Mouse (Mus musculus): ENCODE measurements around the gene Cfap161. TPM values are rescaled to one million over a fixed set of nuclear protein-coding genes. Genes with fewer than 3 reads are reported as not detected.

Gene Cfap161
- polyA plus RNA-seq, 1 experiment from 2014 or later = 1.4 TPM

DNA sequence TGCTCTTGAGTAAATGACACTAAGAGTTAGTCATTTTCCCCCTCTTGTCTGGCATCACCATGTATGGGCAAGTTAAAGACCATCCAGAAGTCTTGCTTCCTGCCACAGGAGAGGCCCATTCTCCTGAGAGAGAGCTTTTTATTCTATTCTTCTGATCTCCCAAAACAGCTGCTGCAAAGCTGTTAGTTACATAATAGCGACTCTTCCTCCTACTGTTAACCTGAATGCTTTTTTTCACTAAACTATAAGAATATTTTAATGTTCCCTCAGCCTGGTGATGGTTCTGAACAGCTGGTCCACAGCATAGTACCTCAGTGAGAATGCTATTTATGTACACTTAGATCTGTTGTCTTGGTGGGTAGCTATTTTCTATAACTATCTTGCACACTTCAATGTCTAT, 21.0 kb upstream of the Cfap161 start:
- H3K27me3 ChIP-seq (ENCODE audit: control insufficient read depth, insufficient read depth, low read length) = no peaks in the 10 kb centered on the region
- WGBS = 88% methylated on average over 1 of the region's 1 CpGs
- H3K36me3 ChIP-seq (replicated peaks; ENCODE audit: control insufficient read depth, insufficient read depth) = no peaks in the 10 kb centered on the region
- DNase-seq (ENCODE audit: low spot score) (no peak), ATAC-seq (ENCODE audit: low FRiP score) (no peak)
- no peak overlapping the region for H3K4me2 ChIP-seq (replicated peaks)
- no peak overlapping the region for H3K4me3 ChIP-seq (replicated peaks; ENCODE audit: low read length)
- peaks cover 5% of the 10 kb centered on the region; the same call in 1 of the 2 replicates for H3K4me1 ChIP-seq (replicated peaks; ENCODE audit: control insufficient read depth, insufficient read depth, low read length)
- no peak overlapping the region for H3K27ac ChIP-seq
- no peaks in the 10 kb centered on the region for H3K9me3 ChIP-seq (ENCODE audit: control insufficient read depth, low read length)
- no peak overlapping the region for H3K9ac ChIP-seq

- H3K27ac ChIP-seq = peak overlapping the region; percentile 45; the same call in 1 of the 2 replicates
- H3K4me1 ChIP-seq (replicated peaks; ENCODE audit: control insufficient read depth, insufficient read depth, low read length) = peaks cover 16% of the 10 kb centered on the region
- H3K27me3 ChIP-seq (ENCODE audit: control insufficient read depth, insufficient read depth, low read length) = no peaks in the 10 kb centered on the region
- 20% methylated on average over 4 of the region's 4 CpGs for WGBS
- H3K9ac ChIP-seq = no peak overlapping the region
- no peak overlapping the region for H3K4me2 ChIP-seq (replicated peaks)
- H3K36me3 ChIP-seq (replicated peaks; ENCODE audit: control insufficient read depth, insufficient read depth) = no peaks in the 10 kb centered on the region
- DNase-seq (ENCODE audit: low spot score) (no peak), ATAC-seq (ENCODE audit: low FRiP score) (no peak)
- no peaks in the 10 kb centered on the region for H3K9me3 ChIP-seq (ENCODE audit: control insufficient read depth, low read length)
- H3K4me3 ChIP-seq (replicated peaks; ENCODE audit: low read length) = no peak overlapping the region
These were observed 19.3 kb upstream of the Cfap161 start for GRCm38 (mm10) chr7:83813993-83814392.

GRCm38 (mm10) chr7:83813465-83813864, 18.8 kb upstream of the Cfap161 start:
- Histone ChIP-seq H3K27ac (peak overlapping the region; percentile 45; the same call in 1 of the 2 replicates), H3K27me3 (ENCODE audit: control insufficient read depth, insufficient read depth, low read length) (no peaks in the 10 kb centered on the region), H3K9ac (no peak overlapping the region), H3K4me3 (replicated peaks; ENCODE audit: low read length) (no peak overlapping the region), H3K4me2 (replicated peaks) (no peak overlapping the region), H3K4me1 (replicated peaks; ENCODE audit: control insufficient read depth, insufficient read depth, low read length) (peaks cover 19% of the 10 kb centered on the region), H3K9me3 (ENCODE audit: control insufficient read depth, low read length) (no peaks in the 10 kb centered on the region), H3K36me3 (replicated peaks; ENCODE audit: control insufficient read depth, insufficient read depth) (no peaks in the 10 kb centered on the region)
- WGBS = 14% methylated on average over 3 of the region's 3 CpGs
- no peak for ATAC-seq (ENCODE audit: low FRiP score)
- DNase-seq (ENCODE audit: low spot score) = no peak

- H3K27me3 ChIP-seq (ENCODE audit: control insufficient read depth, insufficient read depth, low read length) = no peaks in the 10 kb centered on the region
- WGBS = 86% methylated on average over 6 of the region's 6 CpGs
- H3K4me1 ChIP-seq (replicated peaks; ENCODE audit: control insufficient read depth, insufficient read depth, low read length) = peaks cover 19% of the 10 kb centered on the region
- no peak overlapping the region for H3K27ac ChIP-seq
- H3K4me3 ChIP-seq (replicated peaks; ENCODE audit: low read length) = no peak overlapping the region
- no peak overlapping the region for H3K9ac ChIP-seq
- ATAC-seq (ENCODE audit: low FRiP score) (no peak), DNase-seq (ENCODE audit: low spot score) (no peak)
- no peak overlapping the region for H3K4me2 ChIP-seq (replicated peaks)
- no peaks in the 10 kb centered on the region for H3K9me3 ChIP-seq (ENCODE audit: control insufficient read depth, low read length)
- no peaks in the 10 kb centered on the region for H3K36me3 ChIP-seq (replicated peaks; ENCODE audit: control insufficient read depth, insufficient read depth)
These were observed 18.3 kb upstream of the Cfap161 start for GRCm38 (mm10) chr7:83813016-83813415.

DNA sequence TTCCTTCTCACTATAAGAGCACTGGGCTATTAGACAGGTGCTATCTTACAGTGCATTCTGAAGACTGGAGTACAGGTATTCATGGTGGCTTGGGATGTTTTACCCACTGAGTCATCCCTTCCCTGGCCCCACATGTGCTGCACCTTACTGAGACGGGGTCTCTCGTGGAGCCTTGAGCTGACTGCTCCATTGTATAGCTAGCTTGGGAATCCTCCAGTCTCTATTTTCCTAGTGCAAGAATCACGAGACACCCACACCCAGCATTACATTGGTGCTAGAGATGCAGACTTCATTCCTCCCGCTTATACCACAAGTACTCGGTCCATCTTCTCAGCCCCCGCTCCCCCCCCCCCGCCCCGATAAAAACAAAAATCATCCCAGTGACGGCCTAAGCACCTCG, 17.9 kb upstream of the Cfap161 start:
- Histone ChIP-seq H3K9ac (no peak overlapping the region), H3K36me3 (replicated peaks; ENCODE audit: control insufficient read depth, insufficient read depth) (no peaks in the 10 kb centered on the region), H3K4me2 (replicated peaks) (no peak overlapping the region), H3K9me3 (ENCODE audit: control insufficient read depth, low read length) (no peaks in the 10 kb centered on the region), H3K4me1 (replicated peaks; ENCODE audit: control insufficient read depth, insufficient read depth, low read length) (peaks cover 19% of the 10 kb centered on the region), H3K27ac (no peak overlapping the region), H3K4me3 (replicated peaks; ENCODE audit: low read length) (no peak overlapping the region), H3K27me3 (ENCODE audit: control insufficient read depth, insufficient read depth, low read length) (no peaks in the 10 kb centered on the region)
- DNase-seq (ENCODE audit: low spot score) = no peak
- 88% methylated on average over 10 of the region's 10 CpGs for WGBS
- ATAC-seq (ENCODE audit: low FRiP score) = no peak

- no peak overlapping the region for H3K9ac ChIP-seq
- DNase-seq (ENCODE audit: low spot score) (no peak), ATAC-seq (ENCODE audit: low FRiP score) (no peak)
- no peaks in the 10 kb centered on the region for H3K27me3 ChIP-seq (ENCODE audit: control insufficient read depth, insufficient read depth, low read length)
- H3K27ac ChIP-seq = no peak overlapping the region
- H3K9me3 ChIP-seq (ENCODE audit: control insufficient read depth, low read length) = no peaks in the 10 kb centered on the region
- no peak overlapping the region for H3K4me3 ChIP-seq (replicated peaks; ENCODE audit: low read length)
- 83% methylated on average over 8 of the region's 8 CpGs for WGBS
- H3K4me1 ChIP-seq (replicated peaks; ENCODE audit: control insufficient read depth, insufficient read depth, low read length) = peaks cover 19% of the 10 kb centered on the region
- no peak overlapping the region for H3K4me2 ChIP-seq (replicated peaks)
- no peaks in the 10 kb centered on the region for H3K36me3 ChIP-seq (replicated peaks; ENCODE audit: control insufficient read depth, insufficient read depth)
These were observed 17.2 kb upstream of the Cfap161 start for GRCm38 (mm10) chr7:83811916-83812315.

- no peak for DNase-seq (ENCODE audit: low spot score)
- Histone ChIP-seq H3K4me3 (replicated peaks; ENCODE audit: low read length) (no peak overlapping the region), H3K4me2 (replicated peaks) (no peak overlapping the region), H3K9ac (no peak overlapping the region), H3K4me1 (replicated peaks; ENCODE audit: control insufficient read depth, insufficient read depth, low read length) (peaks cover 19% of the 10 kb centered on the region), H3K27me3 (ENCODE audit: control insufficient read depth, insufficient read depth, low read length) (no peaks in the 10 kb centered on the region), H3K36me3 (replicated peaks; ENCODE audit: control insufficient read depth, insufficient read depth) (no peaks in the 10 kb centered on the region), H3K27ac (no peak overlapping the region), H3K9me3 (ENCODE audit: control insufficient read depth, low read length) (no peaks in the 10 kb centered on the region)
- WGBS = 90% methylated on average over 4 of the region's 4 CpGs
- no peak for ATAC-seq (ENCODE audit: low FRiP score)
These were observed 16.8 kb upstream of the Cfap161 start for GRCm38 (mm10) chr7:83811461-83811860.

DNA sequence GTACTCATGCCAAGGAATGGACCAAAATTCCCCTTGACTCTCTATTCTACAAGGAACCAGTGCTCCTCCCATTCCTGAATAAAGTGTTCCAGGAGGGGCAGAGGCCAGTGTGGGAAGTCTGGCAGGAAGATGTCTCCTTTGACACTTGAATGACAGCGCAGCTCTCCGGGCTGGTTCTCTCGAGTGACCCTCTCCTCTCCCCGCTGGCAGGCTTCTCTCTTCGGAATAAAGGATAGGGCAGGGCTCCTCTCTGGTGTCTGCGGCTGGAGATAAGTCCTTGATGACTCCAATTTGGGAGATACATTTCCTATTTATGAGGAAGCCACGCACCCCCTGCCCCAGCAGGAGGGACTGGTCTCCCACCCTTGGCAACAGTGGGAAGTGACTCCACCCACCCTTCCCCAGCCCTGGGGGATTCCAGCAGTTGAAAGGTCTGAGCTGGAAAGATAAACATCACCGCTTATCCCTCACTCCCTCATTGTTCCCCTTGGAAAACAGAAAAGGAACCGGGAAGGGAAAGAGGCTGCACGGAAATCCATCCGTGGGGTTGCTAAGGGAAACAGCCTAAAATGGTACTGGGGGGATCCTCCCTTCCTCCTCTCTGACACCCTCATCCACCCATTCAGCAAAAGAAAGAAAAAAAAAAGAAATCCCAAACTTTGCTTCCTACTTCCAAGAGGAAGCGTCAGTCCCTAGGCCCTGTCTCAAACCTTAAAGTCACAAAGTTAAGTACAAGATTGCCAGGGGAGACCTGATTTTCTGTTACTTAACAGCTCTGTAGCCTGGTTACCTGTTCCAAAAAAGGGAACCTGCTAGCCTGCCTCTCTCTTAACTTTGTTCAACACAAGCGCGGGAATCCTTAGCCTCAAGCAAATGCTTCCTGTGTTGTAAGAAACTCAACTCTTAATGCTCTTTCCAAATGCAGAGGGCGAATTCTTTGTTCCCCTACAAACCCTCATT, 15.7 kb upstream of the Cfap161 start:
- H3K4me3 ChIP-seq (replicated peaks; ENCODE audit: low read length) = no peak overlapping the region
- H3K9me3 ChIP-seq (ENCODE audit: control insufficient read depth, low read length) = no peaks in the 10 kb centered on the region
- no peaks in the 10 kb centered on the region for H3K36me3 ChIP-seq (replicated peaks; ENCODE audit: control insufficient read depth, insufficient read depth)
- H3K9ac ChIP-seq = no peak overlapping the region
- H3K4me2 ChIP-seq (replicated peaks) = peak overlapping the region; percentile 11; the same call in 1 of the 2 replicates
- peaks cover 19% of the 10 kb centered on the region for H3K4me1 ChIP-seq (replicated peaks; ENCODE audit: control insufficient read depth, insufficient read depth, low read length)
- ATAC-seq (ENCODE audit: low FRiP score) (peak; percentile 51; the same call in 1 of the 2 replicates), DNase-seq (ENCODE audit: low spot score) (no peak)
- no peaks in the 10 kb centered on the region for H3K27me3 ChIP-seq (ENCODE audit: control insufficient read depth, insufficient read depth, low read length)
- WGBS = 14% methylated on average over 15 of the region's 15 CpGs
- no peak overlapping the region for H3K27ac ChIP-seq

DNA sequence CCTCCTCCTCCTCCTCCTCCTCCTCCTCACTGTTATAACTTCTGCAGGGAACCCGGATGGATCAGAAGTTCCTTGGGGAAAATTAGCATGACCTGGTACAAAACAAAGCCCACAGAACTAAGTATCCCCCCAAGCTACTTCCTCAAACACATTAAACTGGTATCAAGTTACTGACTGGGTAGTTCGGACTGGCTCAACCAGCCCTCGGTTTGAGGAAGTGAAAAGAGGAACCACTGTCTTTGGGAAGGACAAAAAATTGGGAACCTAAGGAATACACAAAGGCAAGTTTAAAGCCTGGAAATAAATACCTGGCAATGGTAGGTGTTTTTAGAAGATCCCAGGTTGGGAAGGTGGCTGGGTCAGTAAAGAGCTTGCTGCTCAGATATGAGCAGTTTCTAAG, 15.0 kb upstream of the Cfap161 start:
- H3K27ac ChIP-seq = no peak overlapping the region
- no peak overlapping the region for H3K4me2 ChIP-seq (replicated peaks)
- 17% methylated on average over 3 of the region's 3 CpGs for WGBS

More for the DNA sequence above, 15.0 kb upstream of the Cfap161 start:
- no peak for DNase-seq (ENCODE audit: low spot score)
- Histone ChIP-seq H3K9me3 (ENCODE audit: control insufficient read depth, low read length) (no peaks in the 10 kb centered on the region), H3K4me3 (replicated peaks; ENCODE audit: low read length) (no peak overlapping the region), H3K27me3 (ENCODE audit: control insufficient read depth, insufficient read depth, low read length) (no peaks in the 10 kb centered on the region), H3K4me1 (replicated peaks; ENCODE audit: control insufficient read depth, insufficient read depth, low read length) (peaks cover 19% of the 10 kb centered on the region), H3K36me3 (replicated peaks; ENCODE audit: control insufficient read depth, insufficient read depth) (no peaks in the 10 kb centered on the region), H3K9ac (no peak overlapping the region)
- no peak for ATAC-seq (ENCODE audit: low FRiP score)

Data from hindbrain, embryonic 14.5 days (tissue).